Mouse (Mus musculus) WW6 (cell line): ENCODE results near the gene Gtf2ird2.

Source experiments
- DNase-seq: peaks from one replicate; pipeline ENCODE4 v3.0.0-alpha.2; 2013; ENCODE audit warnings: low read depth, low spot score

Gene Gtf2ird2

GRCm38 (mm10) chr5:134183880-134184808, at the start of gene Gtf2ird2:
Gtf2ird2 (plus strand) TSS chr5:134184019.
- DNase-seq, result peak; percentile 94

GRCm38 (mm10) chr5:134136022-134136421, 47.8 kb upstream of the Gtf2ird2 start:
- no peak for DNase-seq

GRCm38 (mm10) chr5:134137933-134138332, 45.9 kb upstream of the Gtf2ird2 start:
- DNase-seq, result no peak

GRCm38 (mm10) chr5:134139429-134139828, 44.4 kb upstream of the Gtf2ird2 start:
- DNase-seq, result no peak

GRCm38 (mm10) chr5:134141236-134141635, 42.6 kb upstream of the Gtf2ird2 start:
- DNase-seq, result no peak

- no peak for DNase-seq
Observed at GRCm38 (mm10) chr5:134142381-134142780, 41.4 kb upstream of the Gtf2ird2 start.

GRCm38 (mm10) chr5:134144986-134145385, 38.8 kb upstream of the Gtf2ird2 start:
- DNase-seq, result no peak

GRCm38 (mm10) chr5:134147194-134147753, 36.5 kb upstream of the Gtf2ird2 start:
- DNase-seq, result no peak

- DNase-seq, result no peak
Observed at GRCm38 (mm10) chr5:134148153-134148552, 35.7 kb upstream of the Gtf2ird2 start.

- DNase-seq, result no peak
Observed at GRCm38 (mm10) chr5:134151895-134152294, 31.9 kb upstream of the Gtf2ird2 start.

GRCm38 (mm10) chr5:134155916-134156466, 27.8 kb upstream of the Gtf2ird2 start:
- no peak for DNase-seq

- no peak for DNase-seq
Observed at GRCm38 (mm10) chr5:134164688-134165087, 19.1 kb upstream of the Gtf2ird2 start.

GRCm38 (mm10) chr5:134166642-134167041, 17.2 kb upstream of the Gtf2ird2 start:
- DNase-seq, result no peak

GRCm38 (mm10) chr5:134168033-134168432, 15.8 kb upstream of the Gtf2ird2 start:
- DNase-seq, result no peak

GRCm38 (mm10) chr5:134169231-134169630, 14.6 kb upstream of the Gtf2ird2 start:
- no peak for DNase-seq

- no peak for DNase-seq
Observed at GRCm38 (mm10) chr5:134170167-134170566, 13.7 kb upstream of the Gtf2ird2 start.

- no peak for DNase-seq
Observed at GRCm38 (mm10) chr5:134173206-134173605, 10.6 kb upstream of the Gtf2ird2 start.

- no peak for DNase-seq
Observed at GRCm38 (mm10) chr5:134175696-134176095, 8.1 kb upstream of the Gtf2ird2 start.

GRCm38 (mm10) chr5:134176169-134176881, 7.5 kb upstream of the Gtf2ird2 start, which contains the start of gene Rcc1l:
Rcc1l (minus strand) TSS chr5:134176774.
- DNase-seq, result no peak

GRCm38 (mm10) chr5:134178536-134178935, 5.3 kb upstream of the Gtf2ird2 start:
- DNase-seq, result no peak

GRCm38 (mm10) chr5:134179871-134180270, 3.9 kb upstream of the Gtf2ird2 start:
- DNase-seq, result no peak

- DNase-seq, result no peak
Observed at GRCm38 (mm10) chr5:134182172-134182571, 1.6 kb upstream of the Gtf2ird2 start.
